Mouse (Mus musculus): ENCODE results near the gene Olfr646. TPM values are rescaled to one million over a fixed set of nuclear protein-coding genes. Genes with fewer than 3 reads are reported as not detected.

The Olfr646 gene
- not detected for total RNA-seq (2023)

GRCm38 (mm10) chr7:104104757-104104972 lies at the start of gene Olfr646:
Gene Olfr646, plus strand, starts transcription at chr7:104104873.

GRCm38 (mm10) chr7:104061345-104061744 lies 43.3 kb upstream of the Olfr646 start, which contains the start of gene 4930516K23Rik:
Gene 4930516K23Rik, minus strand, starts transcription at chr7:104061445.

GRCm38 (mm10) chr7:104071769-104072168 lies 32.9 kb upstream of the Olfr646 start, which contains the start of gene Olfr644:
Gene Olfr644, minus strand, starts transcription at chr7:104071869.

GRCm38 (mm10) chr7:104085365-104085764 lies 19.3 kb upstream of the Olfr646 start, which contains the start of gene Olfr645:
Gene Olfr645, minus strand, starts transcription at chr7:104085465.

GRCm38 (mm10) chr7:104129726-104130125 lies 25.1 kb downstream of the Olfr646 start, which contains the start of gene Ubqln5:
Gene Ubqln5, minus strand, starts transcription at chr7:104129826.

GRCm38 (mm10) chr7:104137305-104137704 lies 32.6 kb downstream of the Olfr646 start, which contains the start of gene Olfr643:
Gene Olfr643, minus strand, starts transcription at chr7:104137405.

GRCm38 (mm10) chr7:104143179-104143578 lies 38.5 kb downstream of the Olfr646 start, which contains the start of gene Ubqln3:
Gene Ubqln3, minus strand, starts transcription at chr7:104143279.

GRCm38 (mm10) chr7:104150456-104150855 lies 45.8 kb downstream of the Olfr646 start, which contains the start of gene Ubqlnl:
Gene Ubqlnl, minus strand, starts transcription at chr7:104150556.

Other genes with a start within 250 kb of the Olfr646 start
- gene Olfr66, start 218.6 kb upstream of the Olfr646 start, total RNA-seq (2023) = not detected
- gene Olfr64, start 210.4 kb upstream of the Olfr646 start, total RNA-seq (2023) = not detected
- not detected for gene Olfr65, start 201.4 kb upstream of the Olfr646 start, total RNA-seq (2023)
- not detected for gene Olfr631, start 176.0 kb upstream of the Olfr646 start, total RNA-seq (2023)
- not detected for gene Olfr632, start 170.5 kb upstream of the Olfr646 start, total RNA-seq (2023)
- gene Olfr633, start 160.4 kb upstream of the Olfr646 start, total RNA-seq (2023) = not detected
- gene Olfr635, start 133.7 kb upstream of the Olfr646 start, total RNA-seq (2023) = not detected
- gene Olfr638, start 106.1 kb upstream of the Olfr646 start, total RNA-seq (2023) = not detected
- gene Olfr639, start 87.6 kb upstream of the Olfr646 start, total RNA-seq (2023) = not detected
- gene Olfr640, start 79.3 kb upstream of the Olfr646 start, total RNA-seq (2023) = not detected
- gene Olfr641, start 69.4 kb upstream of the Olfr646 start, total RNA-seq (2023) = not detected
- gene Olfr642, start 52.2 kb upstream of the Olfr646 start, total RNA-seq (2023) = not detected
- not detected for gene 4930516K23Rik, start 43.4 kb upstream of the Olfr646 start, total RNA-seq (2023)
- not detected for gene Olfr644, start 33.0 kb upstream of the Olfr646 start, total RNA-seq (2023)
- gene Olfr645, start 19.4 kb upstream of the Olfr646 start, total RNA-seq (2023) = not detected
- gene Ubqln5, start 25.0 kb downstream of the Olfr646 start, total RNA-seq (2023) = not detected
- not detected for gene Olfr643, start 32.5 kb downstream of the Olfr646 start, total RNA-seq (2023)
- gene Ubqln3, start 38.4 kb downstream of the Olfr646 start, total RNA-seq (2023) = not detected
- gene Ubqlnl, start 45.7 kb downstream of the Olfr646 start, total RNA-seq (2023) = not detected
- not detected for gene Olfm5, start 60.0 kb downstream of the Olfr646 start, total RNA-seq (2023)
- gene Olfr648, start 78.5 kb downstream of the Olfr646 start, total RNA-seq (2023) = not detected
- gene Olfr649, start 91.1 kb downstream of the Olfr646 start, total RNA-seq (2023) = not detected
- gene Trim6, start 113.9 kb downstream of the Olfr646 start, total RNA-seq (2023) = not detected
- gene Trim34a, start 139.6 kb downstream of the Olfr646 start, total RNA-seq (2023) = 28.4 TPM
- gene Trim5, start 183.2 kb downstream of the Olfr646 start, total RNA-seq (2023) = 23.9 TPM
- gene Trim12a, start 210.6 kb downstream of the Olfr646 start, total RNA-seq (2023) = 96.4 TPM
- 2.1 TPM for gene Trim34b, start 224.6 kb downstream of the Olfr646 start, total RNA-seq (2023)
- 42.5 TPM for gene Trim12c, start 248.5 kb downstream of the Olfr646 start, total RNA-seq (2023)